ENCODE assay signal across 16 mouse cellular contexts in the genomic region with DNA sequence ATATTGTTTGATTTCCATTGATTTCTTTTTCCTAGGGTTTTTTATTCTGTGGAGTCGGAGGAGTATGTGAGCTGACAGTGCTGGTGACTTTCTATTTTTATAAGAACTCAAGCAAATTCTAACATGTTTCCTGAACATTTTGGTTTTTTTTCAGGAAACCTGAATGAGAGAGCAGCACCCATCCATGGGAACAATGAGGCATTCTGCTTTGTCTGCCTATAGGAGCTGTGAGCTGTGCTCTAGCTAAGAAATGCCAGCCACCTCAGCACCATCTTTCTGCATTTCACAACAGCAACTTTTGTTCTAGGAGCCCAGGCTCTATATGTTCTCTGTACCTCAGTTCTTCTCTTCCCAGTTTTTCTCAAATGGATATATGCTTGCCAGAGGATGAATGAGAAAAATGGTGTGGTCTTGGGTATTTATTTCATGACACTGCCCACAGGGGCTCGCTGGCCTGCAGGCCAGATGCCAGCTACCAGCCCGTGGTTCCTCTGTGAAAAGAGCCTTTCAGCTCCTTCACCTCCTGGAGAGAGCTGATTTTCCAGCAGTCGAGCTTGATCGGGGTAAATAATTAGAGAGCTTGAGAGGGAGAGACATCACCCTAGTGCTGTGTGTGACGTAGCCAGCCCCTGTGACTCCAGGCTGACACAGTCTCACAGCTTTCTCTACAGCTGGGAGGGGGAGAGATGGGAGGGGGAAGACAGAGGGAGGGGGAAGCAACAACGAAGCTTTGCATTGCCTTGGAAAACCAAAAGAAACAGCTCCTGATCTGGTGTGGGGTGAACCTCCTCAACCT.
DNase-seq lines count a peak whose midpoint lies in the region; ATAC-seq lines count a peak whose summit lies in the region.
"Had no signal": no experiment of that assay in that cellular context is flagged by ENCODE, and none has a peak within 500 bp of the region (broad histone marks: within the 10 kb centered on the region; RNA-seq: fewer than 3 reads in every experiment).

No protein-coding gene starts in this region.

- H3K27me3 ChIP-seq in neural tube, embryonic 11.5 days (ENCODE audit: control insufficient read depth, insufficient read depth, low read length), result peaks cover 7% of the 10 kb centered on the region; the same call in 1 of the 2 replicates
- peaks cover 66% of the 10 kb centered on the region for H3K27me3 ChIP-seq in hindbrain, embryonic 10.5 days (ENCODE audit: insufficient read depth, poor library complexity, severe bottlenecking)
- peaks cover 11% of the 10 kb centered on the region for H3K27me3 ChIP-seq in midbrain, embryonic 13.5 days

- ATAC-seq in neural tube, embryonic 11.5 days (ENCODE audit: insufficient read depth, low FRiP score, low TSS enrichment), result peak; percentile 75
- peak; percentile 86 for ATAC-seq in midbrain, embryonic 13.5 days
- ATAC-seq: Patski had no signal

- no peak overlapping the region for H3K9ac ChIP-seq in neural tube, embryonic 11.5 days (ENCODE audit: low read length)
- no peak overlapping the region; the same call in 1 of the 2 replicates for H3K9ac ChIP-seq in midbrain, embryonic 13.5 days (replicated peaks)
- H3K9ac ChIP-seq: liver, embryonic 14.5 days had no signal

- DNase-seq in neural tube, embryonic 11.5 days (ENCODE audit: low spot score), result peak; percentile 36
- DNase-seq in neural tube, embryonic 10.5 days (ENCODE audit: extremely low spot score, low spot score), result no peak
- DNase-seq in hindbrain, embryonic 10.5 days (ENCODE audit: low spot score), result no peak
- DNase-seq in retina, postnatal 1 day, result peak; percentile 65
- DNase-seq in frontal cortex, postnatal 10 days (ENCODE audit: low spot score in 2 of 2), result no peak
- DNase-seq in spleen, adult 18-20 months, result no peak
- DNase-seq in right cerebral cortex, postnatal 25 days, result no peak
- DNase-seq: cerebellum, adult 8-10 months; gastrocnemius, adult 2 months; kidney, postnatal 14 days; lung, postnatal 14 days; thymus, adult 2 months had no signal

- 18% methylated on average over 7 of the region's 7 CpGs for WGBS in neural tube, embryonic 11.5 days
- WGBS in hindbrain, embryonic 10.5 days, result 13% methylated on average over 7 of the region's 7 CpGs
- WGBS in midbrain, embryonic 13.5 days, result 14% methylated on average over 7 of the region's 7 CpGs

- H3K9me3 ChIP-seq in neural tube, embryonic 11.5 days (ENCODE audit: control insufficient read depth, low read length), result no peaks in the 10 kb centered on the region
- H3K9me3 ChIP-seq in hindbrain, embryonic 10.5 days, result no peaks in the 10 kb centered on the region
- no peaks in the 10 kb centered on the region for H3K9me3 ChIP-seq in midbrain, embryonic 13.5 days

- H3K4me3 ChIP-seq in neural tube, embryonic 11.5 days (ENCODE audit: low read depth, low read length), result no peak overlapping the region
- no peak overlapping the region for H3K4me3 ChIP-seq in hindbrain, embryonic 10.5 days
- H3K4me3 ChIP-seq in midbrain, embryonic 13.5 days (replicated peaks), result no peak overlapping the region
- H3K4me3 ChIP-seq: gastrocnemius, adult 2 months had no signal

- no peak overlapping the region for H3K27ac ChIP-seq in neural tube, embryonic 11.5 days (ENCODE audit: low read depth, low read length)
- H3K27ac ChIP-seq in hindbrain, embryonic 10.5 days, result peak overlapping the region; percentile 18; the same call in 1 of the 2 replicates
- H3K27ac ChIP-seq in midbrain, embryonic 13.5 days, result peak overlapping the region; percentile 68
- H3K27ac ChIP-seq: gastrocnemius, adult 2 months; liver, embryonic 14.5 days had no signal

- H3K4me2 ChIP-seq in neural tube, embryonic 11.5 days (ENCODE audit: low read depth), result no peak overlapping the region
- H3K4me2 ChIP-seq in midbrain, embryonic 13.5 days (replicated peaks), result peak overlapping the region; percentile 15
- H3K4me2 ChIP-seq: heart, embryonic 11.5 days had no signal

- no peaks in the 10 kb centered on the region for H3K36me3 ChIP-seq in neural tube, embryonic 11.5 days (ENCODE audit: control insufficient read depth, insufficient read depth, low read length)
- no peaks in the 10 kb centered on the region for H3K36me3 ChIP-seq in hindbrain, embryonic 10.5 days
- H3K36me3 ChIP-seq in midbrain, embryonic 13.5 days, result no peaks in the 10 kb centered on the region

- peaks cover 3% of the 10 kb centered on the region; the same call in 1 of the 2 replicates for H3K4me1 ChIP-seq in neural tube, embryonic 11.5 days (ENCODE audit: control insufficient read depth, insufficient read depth, low read length)
- peaks cover 28% of the 10 kb centered on the region for H3K4me1 ChIP-seq in hindbrain, embryonic 10.5 days (replicated peaks)
- peaks cover 50% of the 10 kb centered on the region for H3K4me1 ChIP-seq in midbrain, embryonic 13.5 days (replicated peaks)

Comparison
In these comparisons a context has a peak if more than half of its experiments do, and no peak if none do; other contexts are left out.
1. DNase-seq: peak in neural tube, embryonic 11.5 days (single experiment) and retina, postnatal 1 day (single experiment); none in neural tube, embryonic 10.5 days (single experiment), hindbrain, embryonic 10.5 days (single experiment), frontal cortex, postnatal 10 days (0 of 2), spleen, adult 18-20 months (0 of 2) and right cerebral cortex, postnatal 25 days (single experiment).